21 mouse cellular contexts compared by ENCODE assay signal in the genomic region with DNA sequence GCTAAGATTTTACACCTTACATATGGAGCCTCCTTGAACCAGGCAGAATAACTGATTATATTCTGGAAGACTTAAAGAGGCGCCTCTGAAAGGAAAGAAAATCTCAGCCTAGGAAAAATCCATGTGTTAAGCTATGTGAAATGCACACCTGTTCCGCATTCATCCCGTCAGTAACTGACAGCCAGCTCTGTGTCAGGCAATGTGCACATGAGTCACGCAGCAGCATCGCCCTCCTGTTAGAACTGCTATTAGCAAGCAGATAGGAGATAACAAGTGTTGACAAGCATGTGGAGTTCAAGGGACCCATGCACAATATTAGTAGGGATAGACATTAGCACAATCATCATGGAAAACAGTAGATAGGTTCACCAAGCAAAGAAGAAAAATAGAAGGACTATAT.
"Had no signal": no experiment of that assay in that cellular context is flagged by ENCODE, and none has a peak within 500 bp of the region (broad histone marks: within the 10 kb centered on the region; RNA-seq: fewer than 3 reads in every experiment).

No protein-coding gene starts in this region.

- H3K4me3 ChIP-seq: layer of hippocampus, adult 2 months; limb, embryonic 12.5 days; liver, embryonic 13.5 days; midbrain, embryonic 10.5 days; neural tube, embryonic 12.5 days; neural tube, embryonic 15.5 days had no signal

- H3K27ac ChIP-seq: kidney, postnatal 0 days; layer of hippocampus, adult 2 months; limb, embryonic 12.5 days; liver, embryonic 13.5 days; midbrain, embryonic 10.5 days; neural tube, embryonic 12.5 days; neural tube, embryonic 15.5 days; stomach, postnatal 0 days had no signal

- H3K27me3 ChIP-seq: limb, embryonic 12.5 days; liver, embryonic 13.5 days; neural tube, embryonic 12.5 days; neural tube, embryonic 15.5 days had no signal

- DNase-seq: kidney, adult 2 months; kidney, postnatal 25 days; layer of hippocampus, adult 9-11 months; liver, embryonic 13.5 days; lung, adult 2 months; lung, postnatal 14 days; lung, postnatal 4 days; midbrain, embryonic 14.5 days; right cerebral cortex, adult 18-20 months; right cerebral cortex, postnatal 14 days; right cerebral cortex, postnatal 4 days; thymus, adult 2 months; thymus, postnatal 14 days; thymus, postnatal 4 days had no signal

- H3K4me2 ChIP-seq: limb, embryonic 12.5 days; liver, embryonic 13.5 days; neural tube, embryonic 12.5 days; neural tube, embryonic 15.5 days had no signal

- H3K4me1 ChIP-seq: liver, embryonic 13.5 days; midbrain, embryonic 10.5 days; neural tube, embryonic 12.5 days had no signal

- H3K9me3 ChIP-seq: limb, embryonic 12.5 days; liver, embryonic 13.5 days; midbrain, embryonic 10.5 days; neural tube, embryonic 12.5 days; neural tube, embryonic 15.5 days had no signal

- H3K36me3 ChIP-seq: limb, embryonic 12.5 days; liver, embryonic 13.5 days; midbrain, embryonic 10.5 days; neural tube, embryonic 12.5 days; neural tube, embryonic 15.5 days had no signal

- H3K9ac ChIP-seq: limb, embryonic 12.5 days; liver, embryonic 13.5 days; neural tube, embryonic 12.5 days; neural tube, embryonic 15.5 days had no signal
